Mouse (Mus musculus): ENCODE results near the gene Pi4k2a.
"Not testable (repeated sequence)": the region's sequence is repeated elsewhere in the genome, so short reads cannot be mapped to it uniquely, and the experiment has no call there.

Pi4k2a gene

GRCm38 (mm10) chr19:42081613-42082012 lies 8.7 kb upstream of the Pi4k2a start:
- not testable (repeated sequence) for DNase-seq

DNA sequence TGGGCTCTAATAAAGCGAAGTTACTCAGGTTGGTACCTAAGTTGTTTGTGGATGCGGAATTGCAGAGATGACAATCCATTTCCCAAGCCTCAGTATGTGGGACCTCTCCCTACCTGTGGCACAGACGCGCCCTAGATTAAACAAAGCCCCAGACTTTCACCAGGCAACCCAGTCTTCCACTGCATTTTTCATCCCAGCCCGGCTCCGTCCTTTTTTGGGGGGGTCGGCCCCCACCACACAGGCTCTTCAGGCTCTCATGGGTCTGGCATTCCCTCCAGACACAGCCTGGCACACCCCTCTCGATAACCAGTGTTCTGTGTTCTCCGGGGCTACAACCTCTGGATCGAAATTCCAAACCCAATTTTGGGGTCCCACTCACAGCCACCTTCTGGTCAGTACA lies 4.6 kb upstream of the Pi4k2a start:
- peak in 1 of 2 experiments; percentile 5 for DNase-seq

DNA sequence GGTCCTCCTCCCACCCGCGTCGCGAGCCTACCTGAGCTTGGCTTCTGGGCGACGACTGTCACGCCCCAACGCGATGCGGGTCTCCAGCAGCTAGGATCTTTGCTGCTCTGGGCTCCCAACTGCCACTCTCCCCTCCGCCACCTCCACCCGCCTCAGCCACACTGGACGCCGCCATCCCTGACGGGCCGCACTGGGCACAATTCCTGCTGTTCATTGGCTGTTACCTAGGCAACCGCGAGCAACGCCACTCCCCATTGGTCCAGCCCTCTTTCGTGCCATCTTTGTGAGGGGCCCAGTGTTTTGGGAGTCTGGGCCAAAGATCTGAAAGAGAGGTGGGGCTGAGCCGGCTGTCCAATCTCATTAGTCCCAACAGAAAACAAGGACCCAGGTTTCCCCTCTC lies 4.1 kb upstream of the Pi4k2a start, which contains the start of gene Morn4:
Gene Morn4 (minus strand): TSS at position 192 of the 400 bp plus-strand sequence.
- peak; percentile 56 to 63 for DNase-seq

- peak; percentile 75 for DNase-seq
These were observed 1.0 kb upstream of the Pi4k2a start for GRCm38 (mm10) chr19:42089103-42089747.

DNA sequence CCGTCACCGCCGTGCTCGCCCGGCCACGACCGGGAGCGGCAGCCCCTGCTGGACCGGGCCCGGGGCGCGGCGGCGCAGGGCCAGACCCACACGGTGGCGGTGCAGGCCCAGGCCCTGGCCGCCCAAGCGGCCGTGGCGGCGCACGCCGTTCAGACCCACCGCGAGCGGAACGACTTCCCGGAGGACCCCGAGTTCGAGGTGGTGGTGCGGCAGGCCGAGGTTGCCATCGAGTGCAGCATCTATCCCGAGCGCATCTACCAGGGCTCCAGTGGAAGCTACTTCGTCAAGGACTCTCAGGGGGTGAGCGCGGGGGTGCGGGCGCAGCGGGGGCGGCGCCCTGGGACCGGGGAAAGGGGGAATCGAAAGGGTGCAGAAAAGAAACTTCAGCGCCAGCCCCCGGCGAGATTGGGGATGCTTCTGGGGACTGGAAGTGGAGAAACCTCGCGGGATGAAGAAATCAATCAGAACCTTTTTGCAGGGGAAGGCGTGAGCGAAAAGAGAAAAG lies 419 bp downstream of the Pi4k2a start:
- DNase-seq, result peak in 1 of 2 experiments; percentile 59

GRCm38 (mm10) chr19:42099406-42099805 lies 9.1 kb downstream of the Pi4k2a start:
- no peak for DNase-seq

DNA sequence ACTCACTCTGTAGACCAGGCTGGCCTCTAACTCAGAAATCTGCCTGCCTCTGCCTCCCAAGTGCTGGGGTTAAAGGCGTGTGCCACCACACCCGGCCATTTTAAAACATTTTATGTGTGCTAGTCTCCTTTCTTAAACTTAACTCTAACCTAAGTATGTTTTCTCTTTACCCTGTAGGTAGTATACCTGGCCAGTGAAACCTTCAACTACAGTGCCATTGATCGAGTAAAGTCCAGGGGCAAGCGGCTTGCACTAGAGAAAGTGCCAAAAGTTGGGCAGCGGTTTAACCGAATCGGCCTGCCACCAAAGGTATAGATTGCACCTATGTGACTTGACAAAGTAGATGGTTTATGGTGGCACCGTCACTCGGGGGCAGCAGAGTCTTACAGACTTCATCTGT lies 14.4 kb downstream of the Pi4k2a start:
- DNase-seq, result no peak

- DNase-seq, result no peak
These were observed 25.6 kb downstream of the Pi4k2a start for GRCm38 (mm10) chr19:42115783-42116335.

GRCm38 (mm10) chr19:42118142-42118541 lies 27.9 kb downstream of the Pi4k2a start:
- DNase-seq, result no peak

- no peak for DNase-seq
These were observed 28.3 kb downstream of the Pi4k2a start for GRCm38 (mm10) chr19:42118596-42118995.

DNA sequence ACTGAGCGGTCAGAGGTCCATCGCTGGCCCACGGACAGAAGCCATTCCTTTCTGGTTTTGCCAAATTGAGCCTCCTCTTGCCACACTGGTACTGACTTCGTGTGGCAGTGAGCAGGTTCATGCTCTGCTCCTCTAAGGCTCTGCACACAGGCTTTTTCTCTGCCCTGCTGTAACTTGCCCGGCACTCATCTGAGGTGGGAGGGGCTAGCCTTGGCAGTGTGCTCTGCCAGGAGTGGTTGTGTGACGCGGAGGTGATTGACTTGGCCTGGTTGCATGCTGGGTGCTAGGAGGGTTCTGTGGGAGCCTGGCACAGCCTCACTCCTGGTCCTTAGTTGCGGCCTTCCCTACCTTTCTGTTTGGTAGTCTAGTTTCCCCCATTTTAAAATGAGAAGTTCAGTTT lies 30.2 kb downstream of the Pi4k2a start:
- no peak for DNase-seq

- DNase-seq, result no peak
These were observed 34.4 kb downstream of the Pi4k2a start for GRCm38 (mm10) chr19:42124684-42125083.

- no peak for DNase-seq
These were observed 35.4 kb downstream of the Pi4k2a start for GRCm38 (mm10) chr19:42125501-42126218.

DNA sequence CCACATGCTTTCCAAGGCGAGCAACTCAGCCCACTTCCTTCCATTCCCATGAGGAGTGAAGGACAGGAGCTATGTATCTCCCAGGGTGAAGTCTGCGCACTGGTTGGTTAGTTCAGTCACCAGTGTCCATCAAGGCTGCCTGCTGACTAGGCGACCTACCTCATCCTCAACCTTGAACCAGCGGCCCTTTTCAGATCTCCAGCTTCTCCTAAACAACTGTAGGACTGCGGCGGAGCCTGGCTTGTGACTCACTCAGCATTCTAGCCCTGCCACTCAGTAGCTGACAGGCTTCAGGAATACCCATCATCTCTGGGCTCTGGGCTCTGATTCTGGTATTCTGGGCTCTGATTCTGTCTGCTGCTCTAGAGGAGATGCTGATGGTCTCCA lies 35.9 kb downstream of the Pi4k2a start:
- DNase-seq, result no peak

DNA sequence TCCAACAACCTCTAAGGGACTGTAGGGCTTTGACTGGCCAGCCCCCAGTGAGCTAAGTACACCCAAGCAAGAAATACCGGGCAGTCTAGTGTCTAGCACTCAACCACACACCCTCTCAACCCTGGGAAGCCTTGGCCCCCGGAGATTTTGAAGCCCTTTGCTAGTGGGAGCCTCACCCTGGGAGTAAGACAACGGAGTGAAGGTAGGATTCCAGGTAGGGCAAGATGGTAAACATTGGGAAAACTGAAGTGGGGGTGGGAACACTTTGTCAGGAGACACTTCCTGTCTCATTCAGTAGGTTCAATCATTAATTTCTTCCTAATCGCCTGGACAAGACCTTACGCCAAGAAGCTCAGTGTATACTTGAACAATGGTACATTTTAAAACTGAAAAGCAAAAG lies 36.8 kb downstream of the Pi4k2a start:
- no peak for DNase-seq

- peak in 1 of 2 experiments; percentile 14 for DNase-seq
These were observed 37.9 kb downstream of the Pi4k2a start for GRCm38 (mm10) chr19:42128052-42128740.

GRCm38 (mm10) chr19:42128787-42129508 lies 38.7 kb downstream of the Pi4k2a start, which contains the start of gene Avpi1:
Avpi1 (minus strand) TSS chr19:42129059.
- peak; percentile 93 to 95 for DNase-seq

GRCm38 (mm10) chr19:42129509-42130293 lies 39.4 kb downstream of the Pi4k2a start:
- no peak for DNase-seq

DNA sequence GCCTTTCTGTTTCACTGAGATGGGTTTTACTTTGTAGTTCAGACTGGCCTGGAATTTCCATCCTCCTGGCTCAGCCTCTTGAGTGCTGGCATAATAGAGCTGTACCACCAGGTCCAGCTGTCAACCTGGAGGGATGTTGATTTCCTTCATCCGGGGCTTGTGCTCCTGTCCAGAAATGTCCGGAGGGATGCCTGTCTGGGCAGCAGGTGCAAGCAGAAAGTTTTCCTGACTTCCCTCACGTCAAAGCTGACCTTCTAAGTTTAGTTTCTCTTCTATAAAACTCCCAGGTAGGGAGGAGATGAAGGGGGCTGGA lies 40.0 kb downstream of the Pi4k2a start:
- no peak for DNase-seq

DNA sequence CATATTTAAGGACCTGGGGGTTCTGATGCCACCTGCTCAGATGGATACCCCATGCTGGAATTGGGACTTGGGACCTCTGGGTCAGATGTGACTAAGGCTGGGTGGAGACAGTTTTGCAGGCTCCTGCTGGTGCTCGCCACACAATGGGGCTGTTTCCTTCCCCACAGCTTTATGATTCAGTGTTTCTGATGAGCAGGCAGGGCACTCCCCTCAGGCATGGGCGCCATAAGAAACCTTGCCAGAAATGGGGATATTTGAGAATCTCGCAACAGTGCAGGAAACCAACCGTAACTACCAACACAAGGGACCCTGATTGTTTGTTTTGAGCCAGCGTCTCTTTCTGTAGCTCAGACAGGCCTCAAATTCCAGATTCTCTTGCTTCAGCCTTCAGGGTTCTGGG lies 40.8 kb downstream of the Pi4k2a start:
- DNase-seq, result no peak

GRCm38 (mm10) chr19:42135070-42135469 lies 44.8 kb downstream of the Pi4k2a start:
- no peak for DNase-seq

- DNase-seq, result no peak
These were observed 45.9 kb downstream of the Pi4k2a start for GRCm38 (mm10) chr19:42136126-42136525.

Measured in B cell, adult 2 months (primary cell).